Mouse (Mus musculus) liver, adult 2 months (tissue): ENCODE data around the gene Cpa1.

Source experiments
- CTCF ChIP-seq: fragments of 200-500 bp; IDR thresholded peaks from 2 replicates; pipeline ENCODE4 v1.5.1; 2011; ENCODE audit warnings: low read depth, low read length, control low read depth
- POLR2A ChIP-seq: fragments of 200-500 bp; IDR thresholded peaks from 2 replicates; pipeline ENCODE4 v1.6.1; 2011; ENCODE audit warnings: low read length, control low read depth; ENCODE audit not compliant: insufficient read depth; ENCODE audit errors: extremely low read depth

DNA sequence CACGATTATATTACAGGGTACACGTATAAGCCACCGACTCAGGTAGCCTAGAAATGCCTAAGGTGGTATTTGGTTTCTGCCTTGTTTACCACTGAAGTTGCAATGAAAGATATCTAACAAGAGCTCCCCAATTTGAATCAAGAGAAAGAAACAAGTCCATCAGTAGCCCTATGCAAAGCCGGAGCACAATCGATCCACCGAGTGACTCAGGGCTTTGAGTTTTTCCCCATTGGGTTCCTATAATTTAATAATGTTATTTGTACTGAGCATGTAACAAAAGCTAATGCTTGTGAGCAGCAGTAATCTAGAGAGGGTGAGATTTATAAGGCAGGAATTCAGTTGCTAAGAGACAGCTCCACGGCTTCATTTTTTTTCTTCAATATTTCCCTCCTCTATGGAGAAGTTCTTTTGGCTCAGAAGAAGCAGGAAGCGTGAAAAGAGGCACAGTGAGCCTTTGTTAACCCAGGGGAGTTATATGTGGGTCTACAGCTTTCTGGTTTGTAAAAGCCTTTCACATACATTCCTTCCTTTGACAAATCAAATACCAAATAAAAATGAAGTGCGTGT lies 35.8 kb downstream of the Cpa1 start:
- TF ChIP-seq CTCF = no peak
- TF ChIP-seq POLR2A = no peak
